ENCODE assay signal across 31 mouse cellular contexts in genomic region chr1:167631765-167632164, GRCm38 (mm10). TPM values are rescaled to one million over a fixed set of nuclear protein-coding genes. Genes with fewer than 3 reads are reported as not detected.
"Had no signal": no experiment of that assay in that cellular context is flagged by ENCODE, and none has a peak within 500 bp of the region (broad histone marks: within the 10 kb centered on the region; RNA-seq: fewer than 3 reads in every experiment).

No protein-coding gene starts in this region.

- H3K27ac ChIP-seq: heart, embryonic 10.5 days; heart, embryonic 13.5 days; heart, embryonic 15.5 days; hindbrain, embryonic 13.5 days; hindbrain, embryonic 15.5 days; hindbrain, postnatal 0 days; kidney, embryonic 15.5 days; kidney, postnatal 0 days; limb, embryonic 13.5 days; limb, embryonic 15.5 days had no signal

- H3K9me3 ChIP-seq: heart, embryonic 10.5 days; heart, embryonic 13.5 days; heart, embryonic 15.5 days; hindbrain, embryonic 13.5 days; hindbrain, embryonic 15.5 days; kidney, embryonic 15.5 days; limb, embryonic 15.5 days had no signal

- DNase-seq: gastrocnemius, postnatal 14 days; gastrocnemius, postnatal 36 days; heart, adult 11 months; heart, postnatal 14 days; heart, postnatal 36 days; kidney, adult 11 months; kidney, adult 2 months; kidney, adult 9 months; kidney, postnatal 14 days; kidney, postnatal 36 days; layer of hippocampus, adult 9-11 months; layer of hippocampus, postnatal 36 days; left cerebral cortex, postnatal 4 days had no signal

- H3K4me3 ChIP-seq: heart, embryonic 10.5 days; heart, embryonic 13.5 days; heart, embryonic 15.5 days; hindbrain, embryonic 13.5 days; hindbrain, embryonic 15.5 days; kidney, embryonic 15.5 days; limb, embryonic 13.5 days; limb, embryonic 15.5 days had no signal

- H3K27me3 ChIP-seq: heart, embryonic 15.5 days; hindbrain, embryonic 15.5 days; kidney, embryonic 15.5 days had no signal

- H3K4me2 ChIP-seq: heart, embryonic 13.5 days; heart, embryonic 15.5 days; hindbrain, embryonic 13.5 days; hindbrain, embryonic 15.5 days; kidney, embryonic 15.5 days; limb, embryonic 13.5 days; limb, embryonic 15.5 days had no signal

- H3K4me1 ChIP-seq: heart, embryonic 10.5 days; heart, embryonic 13.5 days; heart, embryonic 15.5 days; hindbrain, embryonic 13.5 days; hindbrain, embryonic 15.5 days; kidney, embryonic 15.5 days; limb, embryonic 13.5 days; limb, embryonic 15.5 days had no signal

- H3K9ac ChIP-seq: heart, embryonic 13.5 days; heart, embryonic 15.5 days; hindbrain, embryonic 13.5 days; hindbrain, embryonic 15.5 days; kidney, embryonic 15.5 days; limb, embryonic 13.5 days; limb, embryonic 15.5 days had no signal

- ATAC-seq: hindbrain, postnatal 0 days; intestine, embryonic 16.5 days had no signal

- H3K36me3 ChIP-seq: heart, embryonic 10.5 days; heart, embryonic 13.5 days; heart, embryonic 15.5 days; hindbrain, embryonic 15.5 days; kidney, embryonic 15.5 days; limb, embryonic 13.5 days; limb, embryonic 15.5 days had no signal

RNA-seq across cellular contexts. Expression of gene Rxrg, which starts 33.6 kb away (rescaled TPM):
- total RNA-seq: hematopoietic stem cell, adult 5-6 weeks had no signal

RNA-seq across cellular contexts. Expression of gene Lmx1a, which starts 57.3 kb away (rescaled TPM):
- total RNA-seq: heart, adult 8-10 months; heart, postnatal 14 days; heart, postnatal 36 days; hematopoietic stem cell, adult 5-6 weeks; left cerebral cortex, adult 18-20 months; left cerebral cortex, adult 8-10 months; left cerebral cortex, postnatal 10 days; liver, adult 2 months had no signal
- polyA plus RNA-seq: heart, postnatal 0 days; liver, adult 2 months had no signal
